Mouse (Mus musculus): ENCODE results near the gene Mrpl57. TPM values are rescaled to one million over a fixed set of nuclear protein-coding genes. Genes with fewer than 3 reads are reported as not detected.

The Mrpl57 gene
- polyA plus RNA-seq (2015; fragmentation: Nextera tagmentation; extraction: Ambion mirVana): 224 and 230 TPM in 2 replicates

DNA sequence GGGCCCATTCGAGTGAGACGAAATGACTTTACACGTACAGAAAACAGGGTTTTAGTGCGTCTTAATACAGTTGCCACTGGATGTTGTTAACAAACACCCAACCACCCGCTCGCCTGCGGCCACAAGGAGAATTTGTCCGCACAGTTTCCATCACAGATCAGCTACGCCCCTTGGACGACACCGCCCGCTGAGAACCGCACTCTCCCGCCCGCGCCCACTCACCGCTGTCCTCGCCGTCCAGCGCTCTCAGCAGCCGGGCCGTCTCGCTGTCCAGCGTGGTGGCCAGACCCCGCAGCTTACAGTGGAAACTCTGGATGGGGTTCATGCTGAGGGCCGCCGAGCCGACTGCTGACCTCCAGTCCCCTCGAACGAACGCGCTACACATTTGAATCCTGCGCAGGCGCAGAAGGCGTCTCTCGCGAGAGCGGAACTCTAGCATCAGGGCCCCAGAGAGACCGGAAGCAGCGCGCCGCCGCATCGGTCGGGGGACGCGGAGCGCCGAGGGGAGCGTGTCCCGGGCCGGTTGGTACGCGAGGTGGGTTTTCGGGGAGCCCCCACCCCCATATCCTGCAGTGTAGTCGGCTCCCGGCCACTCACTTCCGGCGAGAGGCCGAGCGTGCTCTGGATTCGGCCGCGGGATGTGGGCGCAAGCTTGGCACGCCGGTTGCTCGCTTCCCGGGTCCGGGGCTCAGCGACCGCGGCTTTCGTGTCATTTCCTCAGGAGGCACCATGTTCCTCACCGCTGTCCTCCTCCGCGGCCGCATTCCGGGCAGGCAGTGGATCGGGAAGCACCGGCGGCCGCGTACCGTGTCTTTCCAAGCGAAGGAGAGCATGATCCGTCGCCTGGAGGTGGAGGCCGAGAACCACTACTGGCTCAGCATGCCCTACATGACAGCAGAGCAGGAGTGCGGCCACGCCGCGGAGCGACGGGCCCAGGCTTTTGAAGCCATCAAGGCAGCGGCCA, at the start of gene Mrpl57, which contains the start of gene Ska3:
Mrpl57 (plus strand) TSS at position 447 of the 964 bp plus-strand sequence.
Ska3 (minus strand) TSS at position 398 of the 964 bp plus-strand sequence.
- peak; percentile 96 for DNase-seq (ENCODE audit: low spot score)
- no peaks in the 10 kb centered on the region for H3K9me3 ChIP-seq (replicated peaks; ENCODE audit: low read length)
- H3K9ac ChIP-seq (ENCODE audit: low read depth, low read length): peak within 1 kb of the TSS; percentile 87
- TF ChIP-seq CTCF (IDR thresholded peaks at IDR 0.05; ENCODE audit: low read depth): peak; percentile 11; the same call in 1 of the 2 replicates
- ATAC-seq (replicated peaks; ENCODE audit: low FRiP score, low read depth): peak; percentile 94
- under 1% methylated on average over 92 of the region's 96 CpGs for WGBS
- H3K4me1 ChIP-seq (replicated peaks; ENCODE audit: insufficient read depth, low read length): 0 out of 2 replicates have a peak, but pooled peaks cover 7% of the 10 kb centered on the region
- peak within 1 kb of the TSS; percentile 97 for H3K27ac ChIP-seq
- peak within 1 kb of the TSS; percentile 63 for H3K4me2 ChIP-seq (ENCODE audit: low read length)
- peak within 1 kb of the TSS; percentile 73 for H3K4me3 ChIP-seq (replicated peaks; ENCODE audit: low read depth, low read length)
- peaks cover 7% of the 10 kb centered on the region for H3K36me3 ChIP-seq (ENCODE audit: insufficient read depth, low read length)
- H3K27me3 ChIP-seq (ENCODE audit: insufficient read depth, low read length): no peaks in the 10 kb centered on the region

DNA sequence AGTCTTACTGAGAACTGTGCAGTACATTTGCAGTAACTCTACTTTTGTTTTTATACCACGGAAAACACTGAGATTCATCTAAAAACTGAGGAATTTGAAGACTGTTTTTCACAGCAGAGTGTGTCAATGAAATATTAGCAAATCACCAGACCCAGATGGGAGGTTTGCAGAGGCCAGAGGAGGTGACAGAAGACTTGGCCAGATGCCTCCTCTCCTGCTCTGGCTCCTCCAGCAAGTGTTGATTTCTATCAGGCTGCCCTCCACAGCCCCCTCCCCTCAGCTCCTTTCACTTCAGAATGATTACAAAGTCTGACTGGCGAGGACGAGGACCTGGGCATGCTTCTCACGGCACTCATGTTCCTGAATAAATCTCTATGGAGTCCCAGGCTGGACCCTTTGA, 38.6 kb upstream of the Mrpl57 start:
- WGBS: 36% methylated on average over 4 of the region's 4 CpGs
- Histone ChIP-seq H3K4me3 (replicated peaks; ENCODE audit: low read depth, low read length) (no peak overlapping the region), H3K9ac (ENCODE audit: low read depth, low read length) (no peak overlapping the region), H3K27ac (no peak overlapping the region), H3K4me2 (ENCODE audit: low read length) (no peak overlapping the region), H3K27me3 (ENCODE audit: insufficient read depth, low read length) (no peaks in the 10 kb centered on the region), H3K36me3 (ENCODE audit: insufficient read depth, low read length) (no peaks in the 10 kb centered on the region), H3K9me3 (replicated peaks; ENCODE audit: low read length) (no peaks in the 10 kb centered on the region), H3K4me1 (replicated peaks; ENCODE audit: insufficient read depth, low read length) (no peaks in the 10 kb centered on the region)
- no peak for ATAC-seq (replicated peaks; ENCODE audit: low FRiP score, low read depth)
- no peak for DNase-seq (ENCODE audit: low spot score)
- no peak for TF ChIP-seq CTCF (IDR thresholded peaks at IDR 0.05; ENCODE audit: low read depth)

DNA sequence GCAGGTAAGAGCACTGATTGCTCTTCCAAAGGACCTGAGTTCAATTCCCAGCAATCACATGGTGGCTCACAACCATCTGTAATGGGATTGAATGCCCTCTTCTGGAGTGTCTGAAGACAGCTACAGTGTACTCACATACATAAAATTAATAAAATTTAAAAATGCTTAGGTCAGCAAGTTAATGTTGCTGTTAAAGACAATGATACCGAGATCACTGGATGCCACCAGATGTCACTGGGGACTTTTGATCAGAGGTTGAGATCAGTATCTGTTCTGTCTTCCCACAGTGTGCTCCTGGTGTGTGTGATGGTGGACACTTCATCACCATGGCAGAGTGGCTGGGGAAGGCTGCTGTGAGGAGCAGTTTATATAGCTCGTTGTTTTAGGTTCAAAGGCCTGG, 36.7 kb upstream of the Mrpl57 start:
- ATAC-seq (replicated peaks; ENCODE audit: low FRiP score, low read depth) (no peak), DNase-seq (ENCODE audit: low spot score) (no peak)
- no peaks in the 10 kb centered on the region for H3K27me3 ChIP-seq (ENCODE audit: insufficient read depth, low read length)
- no peak overlapping the region for H3K9ac ChIP-seq (ENCODE audit: low read depth, low read length)
- no peak for TF ChIP-seq CTCF (IDR thresholded peaks at IDR 0.05; ENCODE audit: low read depth)
- H3K4me3 ChIP-seq (replicated peaks; ENCODE audit: low read depth, low read length): no peak overlapping the region
- no peak overlapping the region for H3K27ac ChIP-seq
- H3K9me3 ChIP-seq (replicated peaks; ENCODE audit: low read length): no peaks in the 10 kb centered on the region
- H3K36me3 ChIP-seq (ENCODE audit: insufficient read depth, low read length): no peaks in the 10 kb centered on the region
- H3K4me1 ChIP-seq (replicated peaks; ENCODE audit: insufficient read depth, low read length): no peaks in the 10 kb centered on the region
- WGBS: 64% methylated on average over 2 of the region's 2 CpGs
- H3K4me2 ChIP-seq (ENCODE audit: low read length): no peak overlapping the region

DNA sequence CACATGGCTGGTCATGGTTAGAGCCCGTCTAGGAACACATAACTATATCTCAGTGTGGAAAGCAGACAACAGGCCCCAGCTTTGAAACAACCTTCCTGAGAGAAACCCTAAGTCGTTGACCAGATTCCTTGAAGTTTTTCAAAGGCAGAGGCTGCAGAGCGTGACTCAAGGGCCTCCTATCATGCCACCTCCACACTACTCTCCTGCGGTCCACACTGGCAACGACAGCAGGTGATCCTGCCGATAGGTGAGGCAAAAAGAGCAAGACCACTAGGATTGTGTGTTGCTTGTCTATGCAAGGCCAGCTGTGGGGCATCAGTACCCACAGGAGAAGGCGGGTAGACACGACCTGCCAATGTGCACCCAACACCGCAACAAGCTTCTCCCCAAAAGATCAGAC, 36.3 kb upstream of the Mrpl57 start:
- H3K4me3 ChIP-seq (replicated peaks; ENCODE audit: low read depth, low read length): no peak overlapping the region
- 85% methylated on average over 9 of the region's 9 CpGs for WGBS
- no peaks in the 10 kb centered on the region for H3K36me3 ChIP-seq (ENCODE audit: insufficient read depth, low read length)
- H3K27me3 ChIP-seq (ENCODE audit: insufficient read depth, low read length): no peaks in the 10 kb centered on the region
- ATAC-seq (replicated peaks; ENCODE audit: low FRiP score, low read depth): no peak
- H3K9ac ChIP-seq (ENCODE audit: low read depth, low read length): no peak overlapping the region
- no peak for TF ChIP-seq CTCF (IDR thresholded peaks at IDR 0.05; ENCODE audit: low read depth)
- no peaks in the 10 kb centered on the region for H3K4me1 ChIP-seq (replicated peaks; ENCODE audit: insufficient read depth, low read length)
- H3K4me2 ChIP-seq (ENCODE audit: low read length): no peak overlapping the region
- H3K9me3 ChIP-seq (replicated peaks; ENCODE audit: low read length): no peaks in the 10 kb centered on the region
- no peak overlapping the region for H3K27ac ChIP-seq
- DNase-seq (ENCODE audit: low spot score): no peak

DNA sequence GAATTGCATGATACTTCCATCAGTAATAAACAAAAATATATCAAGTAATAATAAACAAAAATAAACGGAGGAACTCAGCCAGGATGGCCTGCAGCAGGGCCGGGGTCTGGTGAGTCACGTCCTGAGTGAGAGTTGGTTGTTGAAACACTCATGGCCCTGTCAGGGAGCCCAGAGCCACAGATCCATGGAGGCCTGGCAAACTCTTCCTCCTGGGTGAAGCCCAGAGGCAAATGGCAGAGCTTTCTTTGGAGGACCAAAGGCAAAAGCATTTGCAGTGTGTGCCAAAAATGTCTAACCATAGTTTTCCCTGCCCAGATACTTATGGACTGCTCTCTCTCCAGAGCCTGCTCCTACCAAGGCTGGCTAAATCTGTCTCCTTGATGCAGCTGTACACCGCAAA, 34.9 kb upstream of the Mrpl57 start:
- no peaks in the 10 kb centered on the region for H3K27me3 ChIP-seq (ENCODE audit: insufficient read depth, low read length)
- ATAC-seq (replicated peaks; ENCODE audit: low FRiP score, low read depth) (no peak), DNase-seq (ENCODE audit: low spot score) (no peak)
- no peak overlapping the region for H3K4me3 ChIP-seq (replicated peaks; ENCODE audit: low read depth, low read length)
- no peaks in the 10 kb centered on the region for H3K4me1 ChIP-seq (replicated peaks; ENCODE audit: insufficient read depth, low read length)
- H3K27ac ChIP-seq: no peak overlapping the region
- H3K4me2 ChIP-seq (ENCODE audit: low read length): no peak overlapping the region
- no peak overlapping the region for H3K9ac ChIP-seq (ENCODE audit: low read depth, low read length)
- H3K9me3 ChIP-seq (replicated peaks; ENCODE audit: low read length): no peaks in the 10 kb centered on the region
- 77% methylated on average over 4 of the region's 4 CpGs for WGBS
- no peaks in the 10 kb centered on the region for H3K36me3 ChIP-seq (ENCODE audit: insufficient read depth, low read length)
- no peak for TF ChIP-seq CTCF (IDR thresholded peaks at IDR 0.05; ENCODE audit: low read depth)

DNA sequence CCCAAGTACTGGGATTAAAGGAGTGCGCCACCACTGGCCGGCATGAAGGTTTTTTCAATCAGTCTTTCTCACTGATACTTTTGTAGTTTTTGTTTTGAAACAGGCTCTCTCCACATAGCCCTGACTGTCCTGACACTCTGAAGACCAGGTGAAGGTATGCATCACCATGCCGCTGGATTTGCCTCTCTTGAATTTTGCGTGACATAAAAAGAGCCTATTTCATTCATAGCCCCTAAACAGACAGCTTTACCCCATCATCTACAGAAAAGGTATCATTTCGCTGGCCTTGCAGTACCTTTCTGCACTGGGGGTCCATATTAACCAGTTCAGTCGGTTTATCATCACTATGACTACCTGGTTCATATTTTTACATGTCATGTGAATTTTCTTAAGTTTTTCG, 28.5 kb upstream of the Mrpl57 start:
- Histone ChIP-seq H3K4me3 (replicated peaks; ENCODE audit: low read depth, low read length) (peak overlapping the region; percentile 63), H3K9me3 (replicated peaks; ENCODE audit: low read length) (no peaks in the 10 kb centered on the region), H3K27me3 (ENCODE audit: insufficient read depth, low read length) (no peaks in the 10 kb centered on the region), H3K27ac (no peak overlapping the region), H3K4me1 (replicated peaks; ENCODE audit: insufficient read depth, low read length) (peaks cover 10% of the 10 kb centered on the region), H3K4me2 (ENCODE audit: low read length) (peak overlapping the region; percentile 73), H3K9ac (ENCODE audit: low read depth, low read length) (peak overlapping the region; percentile 35; the same call in 1 of the 2 replicates), H3K36me3 (ENCODE audit: insufficient read depth, low read length) (peaks cover 4% of the 10 kb centered on the region; the same call in 1 of the 2 replicates)
- TF ChIP-seq CTCF (IDR thresholded peaks at IDR 0.05; ENCODE audit: low read depth): 0 out of 2 replicates have a peak, but pooled peaks have one; percentile 40
- DNase-seq (ENCODE audit: low spot score) (no peak), ATAC-seq (replicated peaks; ENCODE audit: low FRiP score, low read depth) (peak; percentile 52)
- 12% methylated on average over 7 of the region's 7 CpGs for WGBS
